Mouse (Mus musculus) NIH3T3 (cell line): ENCODE results near the gene Rabif.
"Not testable (repeated sequence)": the region's sequence is repeated elsewhere in the genome, so short reads cannot be mapped to it uniquely, and the experiment has no call there.

ENCODE experiments used
- DNase-seq: peaks from one replicate; pipeline ENCODE4 v3.0.0-alpha.2; 2012; ENCODE audit warnings: low read depth

The Rabif gene

DNA sequence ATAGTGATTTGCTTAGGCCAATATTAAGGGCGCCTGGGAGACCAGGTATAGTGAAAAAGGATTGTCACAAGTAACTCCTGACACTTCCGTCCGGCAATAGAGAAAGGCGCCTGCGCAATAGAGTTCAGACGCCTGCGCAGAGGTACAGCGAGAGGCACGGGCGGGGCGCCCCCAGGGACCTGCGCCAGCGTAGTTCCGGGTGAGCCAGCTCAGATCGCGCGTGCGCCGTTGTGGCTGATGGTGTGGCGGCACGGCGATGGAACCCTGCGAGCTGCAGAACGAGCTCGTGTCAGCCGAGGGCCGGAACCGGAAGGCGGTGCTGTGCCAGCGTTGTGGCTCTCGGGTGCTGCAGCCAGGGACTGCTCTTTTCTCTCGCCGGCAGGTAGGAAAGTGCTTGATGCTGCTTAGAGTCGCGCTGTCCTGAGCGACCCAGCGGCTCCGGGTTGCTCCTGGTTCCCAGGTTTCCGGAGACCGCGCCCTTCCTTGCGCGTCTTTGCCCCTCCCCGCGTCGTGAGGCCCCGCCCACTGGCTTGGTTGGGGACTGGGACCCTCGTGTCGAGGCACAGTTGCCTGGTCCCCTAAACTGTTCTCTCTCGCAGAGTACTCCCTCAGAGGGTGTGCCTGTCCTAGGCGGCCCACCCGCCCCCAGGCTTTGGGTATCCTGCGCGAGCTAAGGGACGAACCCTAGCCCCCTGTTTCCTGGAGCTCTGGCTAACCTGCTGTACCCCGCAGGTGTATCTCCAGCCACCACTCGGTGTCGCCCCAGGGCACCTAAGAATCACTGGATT lies at the start of gene Rabif:
Rabif (plus strand) TSS at position 221 of the 788 bp plus-strand sequence.
- DNase-seq: peak; percentile 99

DNA sequence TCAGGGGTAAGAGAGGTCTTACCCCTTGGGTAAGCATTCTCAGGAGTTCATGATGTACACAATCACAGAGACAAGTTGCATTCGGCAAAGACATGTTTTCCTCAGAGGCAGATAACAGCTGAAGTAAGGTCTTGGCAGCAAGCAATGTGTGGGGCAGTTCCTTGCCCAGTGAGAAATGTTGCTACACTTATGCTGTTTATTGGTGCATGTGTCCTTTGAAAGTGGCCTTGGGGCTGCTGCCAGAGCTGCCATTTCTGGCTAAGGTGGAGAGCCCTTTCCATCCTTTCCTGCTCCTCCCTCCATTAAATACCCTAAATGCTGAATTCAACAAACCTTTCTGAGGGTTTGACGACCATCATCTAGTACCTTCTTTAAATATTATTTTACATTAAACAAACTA lies 49.0 kb upstream of the Rabif start:
- no peak for DNase-seq

DNA sequence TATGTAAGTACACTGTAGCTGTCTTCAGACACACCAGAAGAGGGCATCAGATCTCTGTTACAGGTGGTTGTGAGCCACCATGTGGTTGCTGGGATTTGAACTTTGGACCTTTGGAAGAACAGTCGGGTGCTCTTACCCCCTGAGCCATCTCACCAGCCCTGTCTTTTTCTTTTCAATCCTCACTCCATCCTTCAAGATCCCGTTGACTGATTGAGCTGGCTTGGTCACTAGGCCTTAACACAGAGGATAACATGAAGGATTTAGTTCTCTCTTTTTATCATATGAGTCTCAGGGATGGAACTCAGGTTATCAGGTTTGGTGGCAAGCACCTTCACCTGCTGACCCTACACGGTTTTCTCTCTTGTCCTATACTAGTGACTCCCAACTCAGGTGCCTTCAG lies 45.9 kb upstream of the Rabif start:
- not testable (repeated sequence) for DNase-seq

DNA sequence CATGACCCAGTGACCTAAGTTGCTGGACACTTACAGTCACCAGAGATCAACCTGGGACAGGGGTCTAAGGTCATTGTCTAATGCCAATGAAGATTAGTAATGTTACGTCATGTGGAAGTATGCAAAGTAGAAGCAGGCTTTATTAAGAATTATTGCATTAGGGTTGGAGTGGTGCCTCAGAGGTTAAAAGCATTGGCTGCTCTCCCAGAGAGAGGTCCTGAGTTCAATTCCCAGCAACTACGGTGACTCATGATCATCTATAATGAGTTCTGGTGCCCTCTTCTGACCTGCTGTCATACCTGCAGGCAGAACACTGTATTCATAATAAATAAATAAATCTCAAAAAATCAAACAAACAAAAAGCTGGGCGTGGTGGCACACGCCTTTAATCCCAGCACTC lies 44.2 kb upstream of the Rabif start:
- peak; percentile 64 for DNase-seq

DNA sequence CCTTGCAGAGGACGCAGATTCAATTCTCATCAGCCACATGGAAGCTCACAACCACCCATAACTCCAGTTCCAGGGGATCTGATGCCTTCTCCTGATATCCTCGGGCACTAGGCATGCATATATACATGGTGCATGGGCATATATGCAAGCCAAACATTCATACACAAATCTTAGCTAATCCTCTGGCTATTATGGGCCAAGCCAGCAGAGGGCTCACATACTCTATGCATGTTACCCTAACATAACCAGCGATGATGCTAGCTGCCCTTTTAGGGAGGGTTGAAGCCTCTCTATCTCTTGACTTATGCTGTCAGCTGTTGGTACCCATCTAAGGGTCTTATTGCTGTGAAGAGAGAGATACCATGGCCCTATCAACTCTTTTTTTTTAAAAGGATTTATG lies 43.5 kb upstream of the Rabif start:
- DNase-seq: peak; percentile 77

DNA sequence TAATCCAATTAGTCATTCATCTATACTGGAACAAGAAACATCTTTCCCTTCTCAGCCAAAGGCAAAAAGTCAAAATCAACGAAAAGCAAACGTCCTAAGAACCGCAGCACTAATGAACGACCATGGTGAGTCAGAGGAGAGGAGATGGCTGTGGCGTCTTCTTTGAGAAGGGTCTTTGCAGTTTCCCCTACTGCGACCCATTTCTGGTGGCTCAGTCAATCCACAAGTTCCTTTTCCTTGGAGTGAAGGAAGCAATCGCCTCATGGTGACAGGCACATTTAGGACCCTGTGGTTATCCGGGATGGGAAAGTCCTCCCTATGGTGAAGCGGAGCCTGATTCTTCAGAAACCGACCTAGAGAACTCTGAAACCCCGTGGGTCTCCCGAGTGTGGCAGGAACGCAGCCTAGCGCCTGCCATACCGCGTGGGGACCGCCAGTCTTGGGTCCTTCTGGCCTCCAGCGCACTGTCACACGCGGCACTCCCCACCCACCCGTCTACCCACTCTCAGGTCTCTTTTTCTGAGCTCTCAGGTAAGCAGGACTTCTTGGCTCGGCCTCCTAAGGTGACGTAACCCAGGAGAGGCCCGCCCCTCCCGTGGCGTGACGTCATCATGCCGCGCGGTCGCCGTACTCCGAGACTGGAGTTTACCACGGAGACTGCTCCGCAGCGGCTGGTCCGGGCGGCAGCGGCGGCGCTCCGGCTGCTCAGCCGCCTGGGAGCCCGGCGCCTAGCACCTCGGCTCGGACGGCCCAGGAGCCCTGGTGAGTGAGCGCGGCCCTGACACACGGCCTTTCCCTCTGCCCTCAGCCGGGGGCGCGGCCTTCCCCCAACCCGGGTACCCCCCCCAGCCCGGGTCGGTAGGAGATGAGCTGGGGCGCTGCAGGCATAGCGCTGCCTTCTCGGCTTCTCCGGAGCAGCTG lies 39.3 kb upstream of the Rabif start, which contains the start of gene Klhl12:
Klhl12 (plus strand) TSS at position 628 of the 921 bp plus-strand sequence.
- peak; percentile 97 for DNase-seq

DNA sequence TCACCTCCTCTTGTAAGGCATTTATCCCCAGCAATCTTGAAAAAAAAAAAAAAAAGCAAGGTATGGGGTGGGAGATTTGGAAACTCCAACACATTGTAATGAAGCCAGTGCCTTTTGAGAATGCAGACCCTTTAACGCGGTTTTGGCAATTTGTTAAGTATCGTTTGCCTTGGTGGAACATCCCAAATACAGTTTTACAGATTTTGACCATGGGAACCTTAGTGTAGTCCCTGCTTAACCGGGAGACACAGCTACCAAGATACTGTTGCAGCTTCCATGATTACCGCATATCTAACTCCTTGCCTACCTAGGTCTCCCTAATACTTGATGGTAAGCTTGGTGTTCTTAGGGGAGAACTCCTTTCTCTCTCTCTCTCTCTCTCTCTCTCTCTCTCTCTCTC lies 38.4 kb upstream of the Rabif start:
- DNase-seq: no peak

DNA sequence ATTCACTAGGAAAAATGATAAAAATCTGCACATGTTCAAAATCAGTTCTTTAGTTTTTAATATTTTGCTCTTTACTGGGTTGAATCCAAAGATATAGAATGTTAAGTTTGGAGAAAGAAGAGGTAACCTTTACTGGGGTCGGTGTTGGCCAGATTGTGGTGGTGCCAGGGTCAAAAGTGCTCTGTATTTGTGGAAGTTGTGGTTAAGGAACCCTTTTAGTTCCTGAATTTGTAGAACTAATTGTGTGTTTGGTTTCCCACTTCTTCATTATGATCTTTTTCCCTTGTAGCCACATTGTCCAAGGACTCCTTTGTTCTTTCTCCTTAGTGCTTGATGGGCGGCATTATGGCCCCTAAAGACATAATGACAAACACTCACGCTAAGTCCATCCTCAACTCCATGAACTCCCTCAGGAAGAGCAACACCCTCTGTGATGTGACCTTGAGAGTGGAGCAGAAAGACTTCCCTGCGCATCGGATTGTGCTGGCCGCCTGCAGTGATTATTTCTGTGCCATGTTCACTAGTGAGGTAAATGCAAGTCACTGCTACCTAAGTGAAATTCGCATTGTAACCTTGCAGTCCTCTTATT lies 36.2 kb upstream of the Rabif start:
- no peak for DNase-seq

DNA sequence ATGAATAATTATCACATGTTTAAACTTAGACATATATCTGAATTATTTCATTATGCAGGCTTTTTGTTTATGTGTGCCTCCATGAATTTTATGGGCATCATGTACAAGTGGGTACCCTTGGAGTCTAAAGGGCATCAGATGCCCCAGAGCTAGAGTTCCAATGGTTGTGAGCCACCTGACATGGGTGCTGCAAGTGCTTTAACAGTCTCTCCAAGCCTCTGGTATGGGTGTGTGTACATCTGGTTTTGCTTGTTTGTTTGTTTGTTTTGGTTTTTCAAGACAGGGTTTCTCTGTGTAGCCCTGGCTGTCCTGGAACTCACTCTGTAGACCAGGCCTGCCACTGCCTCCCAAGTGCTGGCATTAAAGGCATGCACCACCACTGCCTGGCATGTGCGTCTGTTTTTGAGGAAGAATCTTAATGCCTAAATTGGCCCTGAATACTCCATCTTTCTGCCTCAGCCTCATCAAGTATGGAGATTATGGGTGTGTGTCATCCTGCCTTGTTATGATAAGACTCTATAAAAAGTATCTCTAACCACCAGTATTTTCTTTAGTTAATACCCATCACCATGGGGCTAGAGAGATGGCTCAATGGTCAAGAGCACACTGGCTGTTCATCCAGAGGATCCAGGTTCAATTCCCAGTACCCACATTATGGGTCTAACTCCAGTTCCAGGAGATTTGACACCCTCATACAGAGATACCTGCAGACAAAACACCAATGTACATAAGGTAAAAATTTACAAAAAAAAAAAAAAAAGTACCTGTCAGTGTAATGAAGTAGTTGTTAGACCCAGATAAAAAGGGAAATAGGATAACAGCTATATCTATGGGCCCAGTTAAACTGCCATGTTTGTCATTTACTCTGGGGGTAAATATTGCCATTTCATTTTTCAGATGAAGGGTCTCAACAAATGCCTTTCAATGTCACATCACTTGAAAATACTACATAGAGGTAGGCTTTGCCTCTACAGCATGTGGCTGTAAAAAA lies 33.9 kb upstream of the Rabif start:
- DNase-seq: no peak

DNA sequence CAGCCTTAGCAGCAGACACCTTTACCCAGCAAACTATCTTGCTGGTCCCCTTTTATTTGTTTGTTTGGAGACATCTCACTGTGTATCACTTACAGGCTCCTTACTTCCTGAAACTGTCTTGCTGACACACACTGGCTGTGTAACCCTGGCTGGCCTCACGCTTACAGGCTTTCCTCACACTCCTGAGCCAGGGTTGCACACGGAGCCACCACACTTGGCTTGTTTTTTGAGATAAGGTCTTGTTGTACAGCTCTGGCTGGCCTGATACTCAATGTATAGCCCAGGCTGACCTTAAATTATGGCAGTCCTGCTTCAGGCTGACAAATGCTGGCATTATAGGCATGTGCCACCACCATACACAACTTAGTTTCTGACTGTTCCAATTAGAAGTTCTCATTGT lies 9.8 kb upstream of the Rabif start:
- no peak for DNase-seq

DNA sequence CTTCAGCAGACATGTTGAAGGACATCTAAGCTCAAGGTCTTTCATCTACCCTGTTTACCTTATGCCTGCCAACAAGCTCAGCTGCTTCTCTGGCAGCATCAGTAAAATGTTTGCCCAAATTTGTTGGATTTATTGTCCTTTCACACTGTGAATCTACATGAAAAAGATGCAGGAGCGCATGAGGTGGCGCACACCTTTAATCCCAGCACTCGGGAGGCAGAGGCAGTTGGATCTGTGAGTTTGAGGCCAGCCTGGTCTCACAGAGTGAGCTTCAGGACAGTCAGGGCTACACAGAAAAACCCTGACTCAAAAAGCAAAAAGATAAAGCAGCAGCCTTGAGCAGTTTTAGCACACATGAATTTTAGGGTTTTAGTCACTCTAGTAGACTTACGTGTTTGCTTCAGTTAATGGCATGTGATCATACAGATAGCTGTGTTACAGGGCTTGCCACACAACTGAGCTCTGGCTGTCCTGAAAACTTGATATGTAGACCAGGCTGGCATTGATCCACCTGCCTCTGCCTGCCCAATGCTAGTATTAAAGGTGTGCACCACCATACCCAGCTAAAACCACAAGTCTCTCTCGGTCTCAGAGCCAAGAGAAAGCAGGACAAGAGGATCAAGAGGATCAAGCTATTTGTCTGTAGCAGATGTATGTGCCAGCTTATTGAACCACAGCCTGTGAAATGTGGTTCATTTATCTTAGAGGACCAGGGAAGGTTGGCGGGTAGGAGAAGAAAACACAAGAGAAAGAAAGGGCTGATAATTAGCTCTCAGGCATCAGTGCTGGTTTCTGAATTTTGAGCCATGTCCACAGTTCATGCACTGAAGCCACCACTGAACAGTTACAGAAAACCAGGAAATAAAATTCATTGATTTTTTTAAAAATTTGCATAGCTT lies 3.3 kb upstream of the Rabif start:
- DNase-seq: no peak

DNA sequence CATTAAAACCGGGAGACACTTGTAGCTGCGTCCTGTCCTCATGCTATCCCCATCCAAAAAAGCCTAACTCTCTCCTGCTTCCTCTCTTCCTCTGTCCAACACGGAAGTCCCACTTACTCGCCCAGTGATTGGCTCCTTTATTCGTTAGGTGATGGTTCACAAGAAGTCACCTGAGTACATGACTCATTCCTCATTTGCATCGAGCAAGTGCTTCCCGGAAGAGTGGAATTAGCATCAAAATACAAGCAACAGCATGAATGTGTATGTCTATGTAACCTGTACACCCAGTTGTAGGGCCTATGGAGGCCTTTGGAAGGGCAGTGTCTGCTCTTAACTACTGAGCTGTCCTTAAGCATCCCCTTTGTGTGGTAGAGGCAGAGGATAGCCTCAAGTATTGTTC lies 2.2 kb upstream of the Rabif start:
- no peak for DNase-seq

DNA sequence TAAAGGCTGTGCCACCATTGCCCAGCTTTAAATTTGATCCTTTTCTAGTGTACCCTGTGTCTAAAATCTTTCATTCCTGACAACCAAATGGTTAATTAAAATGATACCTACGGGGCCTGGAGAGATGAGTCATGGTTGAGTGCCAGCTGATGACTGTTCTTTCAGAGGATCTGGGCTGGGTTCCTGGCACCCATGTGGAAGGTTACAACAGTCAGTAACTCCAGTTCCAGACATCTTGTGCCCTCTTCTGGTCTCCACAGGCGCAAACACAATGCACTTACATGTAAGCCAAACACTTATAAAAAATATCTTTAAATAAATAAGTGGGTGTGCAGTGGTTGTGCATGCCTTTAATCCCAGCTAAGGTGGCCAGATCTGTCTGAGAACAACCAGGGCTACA lies 952 bp upstream of the Rabif start:
- DNase-seq: peak; percentile 58

DNA sequence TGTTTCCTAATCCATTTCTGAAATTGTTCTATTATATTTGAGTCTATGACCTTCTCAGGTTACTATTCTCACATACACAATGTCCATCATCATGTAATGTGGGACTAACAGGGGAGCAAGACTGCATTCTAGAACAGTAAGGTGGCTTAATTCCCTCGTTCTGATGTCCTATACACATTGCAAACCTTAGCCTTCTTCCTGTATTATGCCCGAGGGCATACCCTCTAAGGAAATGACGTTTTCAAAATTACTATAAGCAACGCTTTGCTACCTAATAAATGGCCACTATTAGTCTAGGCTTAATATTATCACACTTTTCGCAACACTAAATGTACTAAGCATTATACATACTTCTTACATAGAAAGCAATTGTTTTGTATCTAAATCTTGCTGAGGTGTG lies 492 bp upstream of the Rabif start:
- no peak for DNase-seq

DNA sequence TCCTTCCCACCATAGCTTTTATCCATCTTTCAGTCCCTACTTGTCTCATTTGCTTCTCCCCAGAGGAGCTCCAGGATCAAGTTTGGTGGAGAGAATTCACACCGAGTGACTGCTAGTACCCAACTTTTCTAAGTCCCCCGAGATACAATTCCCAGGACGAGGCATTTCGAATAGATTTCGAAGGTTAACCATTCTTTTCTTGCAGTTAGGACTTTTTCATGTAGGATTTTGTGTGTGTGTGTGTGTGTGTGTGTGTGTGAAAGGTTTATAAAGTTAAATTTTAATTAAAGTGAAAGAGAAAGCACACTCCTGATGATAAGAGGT lies 730 bp downstream of the Rabif start:
- DNase-seq: no peak

DNA sequence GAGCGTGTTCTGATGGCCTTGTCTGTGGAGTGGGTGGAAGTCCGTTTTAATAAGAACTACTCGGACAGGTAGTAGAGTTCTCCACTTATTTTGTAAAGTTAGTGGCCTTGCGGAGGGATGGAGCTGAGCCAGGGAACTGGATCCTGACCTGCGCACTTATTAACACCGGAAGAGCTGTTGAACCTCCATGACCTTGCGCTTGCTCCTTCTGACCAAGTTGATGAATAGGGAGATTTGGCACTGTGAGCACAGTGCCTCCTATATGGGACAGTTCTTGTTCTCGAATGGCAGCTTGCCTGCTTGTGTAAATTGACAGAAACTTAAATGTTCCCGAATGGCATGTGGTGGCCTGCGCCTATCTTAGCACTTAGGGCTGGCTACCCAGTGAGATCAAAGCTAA lies 1.5 kb downstream of the Rabif start:
- DNase-seq: no peak

DNA sequence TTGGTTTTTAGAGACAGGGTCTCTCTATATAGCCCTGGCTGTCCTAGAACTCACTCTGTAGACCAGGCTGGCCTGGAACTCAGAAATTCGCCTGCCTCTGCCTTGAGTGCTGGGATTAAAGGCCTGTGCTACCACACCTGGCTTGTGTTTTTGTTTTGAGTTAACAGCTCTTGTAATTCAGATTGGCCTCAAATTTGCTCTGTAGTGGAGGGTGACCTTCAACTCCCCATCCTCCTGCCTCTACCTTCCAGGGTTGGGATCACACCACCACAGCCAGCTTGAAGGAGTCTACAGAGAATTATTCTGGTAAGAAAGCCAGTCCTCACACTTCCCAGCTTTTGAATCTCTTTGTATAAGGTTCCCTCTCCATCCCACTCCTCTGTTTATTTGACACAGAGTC lies 6.5 kb downstream of the Rabif start:
- DNase-seq: no peak

DNA sequence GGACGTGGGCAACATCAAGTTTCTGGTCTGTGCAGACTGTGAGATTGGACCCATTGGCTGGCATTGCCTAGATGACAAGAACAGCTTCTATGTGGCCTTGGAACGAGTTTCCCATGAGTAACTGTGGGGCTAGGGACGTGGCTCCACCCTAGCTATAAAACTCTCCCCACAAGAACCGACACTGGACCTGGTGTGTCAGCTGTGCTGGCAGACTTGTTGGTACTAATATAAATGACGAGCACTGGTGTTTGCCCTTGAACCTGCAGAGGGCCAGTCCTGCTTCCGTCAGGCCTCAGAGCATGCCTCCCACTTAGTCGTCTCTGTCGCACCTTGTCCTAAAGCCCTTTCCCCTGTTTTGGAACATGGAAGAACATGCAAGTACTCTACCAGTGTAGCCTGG lies 11.8 kb downstream of the Rabif start:
- no peak for DNase-seq

DNA sequence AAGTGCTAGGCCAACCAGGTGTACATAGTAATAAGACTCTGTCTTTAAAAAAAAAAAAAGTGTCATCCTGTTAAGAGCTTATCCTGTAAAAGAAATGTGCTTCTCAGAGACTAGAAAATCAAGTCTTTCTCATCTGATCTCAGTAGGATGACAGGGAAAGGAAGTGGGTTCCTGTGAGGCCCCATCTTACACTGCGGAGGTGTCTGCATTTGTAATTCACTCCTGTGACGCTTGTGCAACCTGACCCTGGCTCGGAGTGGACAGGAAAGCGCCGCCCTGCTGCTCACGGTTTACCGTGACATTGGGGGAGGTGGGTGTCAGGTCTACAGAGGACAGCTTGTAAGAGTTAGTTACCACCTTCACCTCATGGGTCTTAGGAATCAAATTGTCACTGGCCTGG lies 15.6 kb downstream of the Rabif start:
- DNase-seq: no peak

DNA sequence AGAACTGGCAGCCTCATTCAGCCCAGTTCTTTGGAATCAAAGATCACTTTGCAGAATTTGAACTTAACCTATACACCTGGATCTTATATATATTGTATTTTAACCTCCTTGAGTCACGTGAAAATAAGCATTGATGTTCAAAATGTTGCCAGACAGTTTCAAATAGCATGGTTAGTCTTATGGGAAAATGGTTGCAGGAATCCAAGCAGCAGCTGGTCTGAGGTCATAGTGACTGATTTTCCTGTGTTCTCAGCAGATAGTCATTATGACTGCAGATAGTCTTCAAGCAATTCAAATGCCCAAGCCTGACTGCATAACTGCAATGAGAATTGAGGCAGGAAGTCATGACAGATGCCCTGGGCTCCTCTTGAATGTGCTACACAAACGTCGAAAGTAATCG lies 17.7 kb downstream of the Rabif start:
- peak; percentile 50 for DNase-seq

DNA sequence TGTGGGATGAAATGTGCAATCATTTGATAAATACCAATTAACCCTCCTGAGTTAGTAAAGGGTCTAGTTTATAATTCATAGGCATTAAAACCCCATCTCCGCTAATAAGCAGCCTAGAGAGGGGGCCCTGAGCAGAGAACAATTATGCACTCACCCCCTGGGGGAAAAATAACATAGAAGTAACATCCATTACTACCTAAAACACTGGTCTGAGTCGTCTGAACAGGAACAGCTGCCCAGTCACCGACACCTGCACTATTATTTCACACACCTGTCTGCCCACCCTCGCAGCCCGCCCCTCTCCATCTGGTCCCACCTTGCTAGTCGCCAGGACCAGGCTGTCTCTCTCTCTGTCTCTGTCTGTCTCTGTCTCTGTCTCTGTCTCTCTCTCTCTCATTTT lies 18.1 kb downstream of the Rabif start:
- no peak for DNase-seq
